In the genomic region with DNA sequence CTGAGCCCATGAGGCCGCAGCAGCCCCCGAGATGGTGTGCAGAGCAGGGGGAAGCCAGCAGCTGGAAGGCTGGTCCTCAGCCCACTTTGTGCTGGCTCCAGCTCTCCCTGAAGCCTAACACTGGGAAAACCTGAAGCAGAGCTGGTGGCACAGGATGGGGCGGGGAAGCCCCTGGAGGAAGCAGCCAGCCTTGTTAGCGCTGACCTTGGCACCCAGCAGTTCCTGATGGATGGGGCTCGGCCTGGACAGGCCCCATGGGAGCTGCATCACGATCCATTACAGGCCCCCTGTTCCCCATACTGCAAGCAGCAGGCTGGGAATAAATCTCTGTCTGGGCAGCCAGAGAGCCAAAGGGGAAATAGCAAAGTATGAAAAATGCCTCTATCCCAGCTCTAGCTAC, we compare ENCODE assay signal across 12 mouse cellular contexts. TPM values are rescaled to one million over a fixed set of nuclear protein-coding genes. Genes with fewer than 3 reads are reported as not detected.
DNase-seq lines count a peak whose midpoint lies in the region; ATAC-seq and TF ChIP-seq lines count a peak whose summit lies in the region.
"Had no signal": no experiment of that assay in that cellular context is flagged by ENCODE, and none has a peak within 500 bp of the region (broad histone marks: within the 10 kb centered on the region; RNA-seq: fewer than 3 reads in every experiment).

No protein-coding gene starts in this region.

- H3K9ac ChIP-seq in lung, embryonic 16.5 days (ENCODE audit: low read length): no peak overlapping the region
- H3K9ac ChIP-seq: heart, embryonic 15.5 days had no signal

- peaks cover 14% of the 10 kb centered on the region for H3K4me1 ChIP-seq in lung, embryonic 16.5 days (replicated peaks; ENCODE audit: control insufficient read depth, insufficient read depth, low read length)
- H3K4me1 ChIP-seq in embryonic facial prominence, embryonic 10.5 days: peaks cover 43% of the 10 kb centered on the region

- 12% methylated on average over 6 of the region's 6 CpGs for WGBS in lung, embryonic 16.5 days
- 33% methylated on average over 6 of the region's 6 CpGs for WGBS in embryonic facial prominence, embryonic 10.5 days

- no peak for DNase-seq in lung, postnatal 14 days
- DNase-seq in adrenal gland, adult 8-10 months: peak; percentile 18
- no peak for DNase-seq in embryonic facial prominence, embryonic 10.5 days (ENCODE audit: low spot score)
- DNase-seq in neural tube, embryonic 10.5 days (ENCODE audit: extremely low spot score, low spot score): peak; percentile 34
- no peak for DNase-seq in testis, postnatal 10 days (ENCODE audit: low spot score)
- DNase-seq in left cerebral cortex, adult 2 months (ENCODE audit: extremely low spot score in 1 of 2, low spot score in 2 of 2): no peak

- intact Hi-C loops in left cerebral cortex, adult 2 months (cut with DNase I): loop anchor here (5.0 kb wide), 1 partner anchor 37 kb away; no protein-coding TSS in a partner anchor

- H3K4me2 ChIP-seq in lung, embryonic 16.5 days (ENCODE audit: low read depth, low read length): no peak overlapping the region
- H3K4me2 ChIP-seq: heart, embryonic 15.5 days had no signal

- no peak overlapping the region for H3K4me3 ChIP-seq in lung, embryonic 16.5 days (ENCODE audit: low read length)
- peak overlapping the region; percentile 25; the same call in 1 of the 2 replicates for H3K4me3 ChIP-seq in embryonic facial prominence, embryonic 10.5 days
- H3K4me3 ChIP-seq in left cerebral cortex, adult 2 months: no peak overlapping the region
- H3K4me3 ChIP-seq: heart, embryonic 15.5 days had no signal

- H3K36me3 ChIP-seq in lung, embryonic 16.5 days (ENCODE audit: control insufficient read depth, insufficient read depth, low read length): no peaks in the 10 kb centered on the region
- H3K36me3 ChIP-seq in embryonic facial prominence, embryonic 10.5 days (replicated peaks): no peaks in the 10 kb centered on the region
- H3K36me3 ChIP-seq: heart, embryonic 15.5 days had no signal

- H3K27me3 ChIP-seq in lung, embryonic 16.5 days (ENCODE audit: control insufficient read depth, insufficient read depth, low read depth, low read length): peaks cover 3% of the 10 kb centered on the region; the same call in 1 of the 2 replicates
- H3K27me3 ChIP-seq in embryonic facial prominence, embryonic 10.5 days (replicated peaks; ENCODE audit: low read depth, poor library complexity, severe bottlenecking): peaks cover 99% of the 10 kb centered on the region

- peak; percentile 70 for ATAC-seq in lung, embryonic 16.5 days (ENCODE audit: low read depth)

- H3K9me3 ChIP-seq in lung, embryonic 16.5 days (ENCODE audit: control insufficient read depth, low read length): no peaks in the 10 kb centered on the region
- H3K9me3 ChIP-seq in embryonic facial prominence, embryonic 10.5 days: no peaks in the 10 kb centered on the region
- H3K9me3 ChIP-seq: heart, embryonic 15.5 days had no signal

- TF ChIP-seq CTCF in left cerebral cortex, adult 2 months (IDR thresholded peaks at IDR 0.05): no peak

- no peak overlapping the region for H3K27ac ChIP-seq in lung, embryonic 16.5 days (ENCODE audit: low read length)
- peak overlapping the region; percentile 57; the same call in 1 of the 2 replicates for H3K27ac ChIP-seq in embryonic facial prominence, embryonic 10.5 days (replicated peaks)
- H3K27ac ChIP-seq in left cerebral cortex, adult 2 months: no peak overlapping the region
- H3K27ac ChIP-seq: heart, embryonic 15.5 days had no signal

RNA-seq across cellular contexts. Expression of a gene that starts 58.1 kb away (rescaled TPM):
- 0.28 TPM in 1 of 2 replicates, not detected in the other for polyA plus RNA-seq in lung, embryonic 16.5 days (2015; fragmentation: Nextera tagmentation; extraction: Ambion mirVana)
- not detected for total RNA-seq in adrenal gland, adult 8-10 months (2022)
- 1.2 and 1.4 TPM in 2 replicates for polyA plus RNA-seq in embryonic facial prominence, embryonic 10.5 days (2016; fragmentation: Nextera tagmentation; extraction: Ambion mirVana)
- total RNA-seq in left cerebral cortex, adult 2 months (2021): not detected
- total RNA-seq: common myeloid progenitor, adult 5-6 weeks; layer of hippocampus, postnatal 25 days; neutrophil, adult 5-6 weeks had no signal
- polyA plus RNA-seq: heart, embryonic 15.5 days; liver, embryonic 16.5 days had no signal

Comparison
In these comparisons a context has a peak if more than half of its experiments do, and no peak if none do; other contexts are left out.
1. DNase-seq: peak in adrenal gland, adult 8-10 months (single experiment) and neural tube, embryonic 10.5 days (single experiment); none in lung, postnatal 14 days (single experiment), embryonic facial prominence, embryonic 10.5 days (single experiment), testis, postnatal 10 days (single experiment) and left cerebral cortex, adult 2 months (0 of 2).